Mouse (Mus musculus) testis, adult 2 months (tissue): ENCODE data around the gene Fshr. TPM values are rescaled to one million over a fixed set of nuclear protein-coding genes. Genes with fewer than 3 reads are reported as not detected.

Experiments
- H3K27ac ChIP-seq: fragments of 200-500 bp; 2 replicates; pipeline ENCODE4 v1.5.1; 2012; ENCODE audit warnings: low read depth, low read length; ENCODE audit not compliant: control insufficient read depth, insufficient read depth
- H3K27me3 ChIP-seq: fragments of 200-500 bp; 2 replicates; pipeline ENCODE4 v1.6.1; 2012; ENCODE audit warnings: mild to moderate bottlenecking, low read length, moderate library complexity; ENCODE audit not compliant: control insufficient read depth, insufficient read depth
- H3K36me3 ChIP-seq: fragments of 200-500 bp; 2 replicates; pipeline ENCODE4 v1.6.1; 2012; ENCODE audit warnings: mild to moderate bottlenecking, low read length; ENCODE audit not compliant: control insufficient read depth, insufficient read depth
- H3K4me1 ChIP-seq: fragments of 200-500 bp; 2 replicates; pipeline ENCODE4 v1.6.1; 2012; ENCODE audit warnings: low read length; ENCODE audit not compliant: control insufficient read depth, insufficient read depth
- H3K4me3 ChIP-seq: fragments of 200-500 bp; 2 replicates; pipeline ENCODE4 v1.5.1; 2012; ENCODE audit warnings: low read depth, mild to moderate bottlenecking, low read length, moderate library complexity, mixed read lengths; ENCODE audit not compliant: control insufficient read depth
- CTCF ChIP-seq: fragments of 200-500 bp; IDR thresholded peaks from 2 replicates; pipeline ENCODE4 v1.5.1; 2012; ENCODE audit warnings: low read depth, mild to moderate bottlenecking, inconsistent platforms, low read length, moderate library complexity; ENCODE audit not compliant: control insufficient read depth, insufficient read depth, insufficient replicate concordance
- POLR2A ChIP-seq: fragments of 200-500 bp; IDR thresholded peaks from 2 replicates; pipeline ENCODE4 v1.6.1; 2012; ENCODE audit warnings: low read depth, mild to moderate bottlenecking, inconsistent platforms, low read length, moderate library complexity; ENCODE audit not compliant: control insufficient read depth
- polyA plus RNA-seq: library from polyadenylated mRNA; depleted of rRNA; stranded (reverse); fragments of >200 nt; gene quantifications from 2 replicates; pipeline ENCODE4 v1.2.3, GENCODE M21; 2012

Gene Fshr
- polyA plus RNA-seq, 1 experiment, result 2.4 TPM

DNA sequence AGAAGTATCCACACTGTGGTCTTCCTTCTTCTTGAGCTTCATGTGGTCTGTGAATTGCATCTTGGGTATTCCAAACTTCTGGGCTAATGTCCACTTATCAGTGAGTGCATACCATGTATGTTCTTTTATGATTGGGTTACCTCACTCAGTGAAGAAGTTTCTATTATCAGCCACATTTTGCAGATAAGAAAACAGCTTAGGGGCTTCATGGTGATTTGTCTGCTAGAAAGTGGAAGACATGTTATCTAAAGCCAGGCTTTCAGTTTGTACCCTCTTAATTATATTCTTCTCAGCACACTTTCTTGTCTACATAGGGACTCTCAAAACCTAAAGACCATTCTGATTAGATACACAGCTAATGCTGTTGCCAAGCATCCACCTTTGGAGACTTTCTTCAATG is 165.8 kb downstream of the Fshr start:
- Histone ChIP-seq H3K27me3 (no peaks in the 10 kb centered on the region), H3K4me3 (no peak overlapping the region), H3K4me1 (no peaks in the 10 kb centered on the region), H3K27ac (no peak overlapping the region), H3K36me3 (no peaks in the 10 kb centered on the region)
- no peak for TF ChIP-seq POLR2A
- TF ChIP-seq CTCF, result no peak

- Histone ChIP-seq H3K27me3 (no peaks in the 10 kb centered on the region), H3K4me1 (no peaks in the 10 kb centered on the region), H3K4me3 (no peak overlapping the region), H3K27ac (no peak overlapping the region), H3K36me3 (no peaks in the 10 kb centered on the region)
- TF ChIP-seq POLR2A, result no peak
- TF ChIP-seq CTCF, result no peak
These were observed 167.5 kb downstream of the Fshr start for GRCm38 (mm10) chr17:89032981-89033380.

GRCm38 (mm10) chr17:89019518-89019917 is 181.0 kb downstream of the Fshr start:
- Histone ChIP-seq H3K4me3 (no peak overlapping the region), H3K4me1 (no peaks in the 10 kb centered on the region), H3K27ac (no peak overlapping the region), H3K27me3 (no peaks in the 10 kb centered on the region), H3K36me3 (no peaks in the 10 kb centered on the region)
- TF ChIP-seq POLR2A, result no peak
- TF ChIP-seq CTCF, result no peak

- Histone ChIP-seq H3K36me3 (no peaks in the 10 kb centered on the region), H3K27ac (no peak overlapping the region), H3K27me3 (no peaks in the 10 kb centered on the region), H3K4me3 (no peak overlapping the region), H3K4me1 (no peaks in the 10 kb centered on the region)
- no peak for TF ChIP-seq POLR2A
These were observed 183.5 kb downstream of the Fshr start for GRCm38 (mm10) chr17:89017002-89017401.

DNA sequence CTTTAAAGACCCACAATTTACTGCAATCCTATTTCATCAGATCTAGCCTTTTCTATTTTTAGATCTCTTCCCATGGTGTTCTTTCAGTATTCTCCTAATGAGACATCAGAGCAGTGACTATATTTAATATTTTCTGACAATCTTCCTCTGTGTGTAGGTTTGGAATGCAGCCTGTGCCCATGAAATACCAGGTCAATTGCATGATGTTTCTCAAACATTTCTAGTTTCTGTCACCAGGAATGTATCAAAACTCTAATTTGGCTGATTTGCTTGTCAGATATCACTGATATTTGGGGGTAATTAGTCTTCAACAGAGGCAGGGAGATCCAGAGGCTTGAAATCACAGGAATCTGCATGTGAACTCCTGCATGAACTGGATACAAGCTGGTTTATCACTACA is 186.8 kb downstream of the Fshr start:
- TF ChIP-seq POLR2A (no peak), CTCF (no peak)
- H3K4me3 ChIP-seq, result no peak overlapping the region
- H3K36me3 ChIP-seq, result no peaks in the 10 kb centered on the region
- H3K27me3 ChIP-seq, result no peaks in the 10 kb centered on the region
- no peaks in the 10 kb centered on the region for H3K4me1 ChIP-seq
- H3K27ac ChIP-seq, result no peak overlapping the region

DNA sequence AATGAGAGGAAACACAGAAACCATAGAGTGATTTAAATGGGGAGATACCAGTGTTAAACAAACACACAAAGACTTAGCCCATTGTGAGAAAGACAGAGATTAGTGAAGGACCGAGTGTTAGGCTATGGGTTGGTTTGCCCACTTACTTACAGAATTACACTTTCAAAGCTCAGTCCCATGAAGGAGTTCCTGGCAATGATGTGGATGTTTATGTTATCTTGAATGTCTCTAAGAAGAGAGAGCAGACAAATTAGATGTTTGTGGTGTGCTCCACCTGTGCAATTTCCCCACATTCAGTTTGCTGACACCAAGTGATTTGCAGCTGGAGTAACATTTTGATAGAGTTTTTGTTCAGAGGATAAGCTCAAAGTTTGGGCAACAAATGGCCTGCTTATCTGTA is 191.4 kb downstream of the Fshr start:
- no peaks in the 10 kb centered on the region for H3K4me1 ChIP-seq
- H3K27me3 ChIP-seq, result no peaks in the 10 kb centered on the region
- TF ChIP-seq POLR2A, result no peak
- TF ChIP-seq CTCF, result no peak
- H3K36me3 ChIP-seq, result no peaks in the 10 kb centered on the region
- H3K4me3 ChIP-seq, result no peak overlapping the region
- H3K27ac ChIP-seq, result no peak overlapping the region

DNA sequence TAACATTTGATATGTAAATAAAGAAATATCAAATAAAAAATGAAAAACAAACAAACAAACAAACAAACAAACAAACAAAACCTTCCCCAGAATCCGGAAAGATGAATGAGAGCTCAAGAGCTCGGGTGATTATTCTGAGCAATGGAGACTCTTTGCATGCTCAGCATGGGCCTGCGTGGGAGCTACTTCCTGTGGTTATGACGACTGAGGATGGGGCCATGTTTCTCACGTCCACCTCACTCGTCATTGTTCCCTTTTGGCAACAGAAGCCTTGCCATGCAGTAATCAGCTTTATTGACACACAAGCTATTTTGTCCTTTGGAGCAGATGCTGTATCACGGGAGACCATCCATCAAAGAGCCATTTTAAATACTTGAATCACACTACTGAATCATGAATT is 191.8 kb downstream of the Fshr start:
- no peak for TF ChIP-seq CTCF
- no peak for TF ChIP-seq POLR2A
- H3K36me3 ChIP-seq, result no peaks in the 10 kb centered on the region

GRCm38 (mm10) chr17:89005959-89006358 is 194.5 kb downstream of the Fshr start:
- TF ChIP-seq CTCF (no peak), POLR2A (no peak)
- no peaks in the 10 kb centered on the region for H3K36me3 ChIP-seq
- H3K27me3 ChIP-seq, result no peaks in the 10 kb centered on the region
- H3K4me1 ChIP-seq, result no peaks in the 10 kb centered on the region
- H3K4me3 ChIP-seq, result no peak overlapping the region
- H3K27ac ChIP-seq, result no peak overlapping the region

More for the DNA sequence above, 191.8 kb downstream of the Fshr start:
- Histone ChIP-seq H3K4me3 (no peak overlapping the region), H3K27me3 (no peaks in the 10 kb centered on the region), H3K4me1 (no peaks in the 10 kb centered on the region), H3K27ac (no peak overlapping the region)
